Mouse (Mus musculus): Measurements from ENCODE around the gene Tppp.
"Not testable (repeated sequence)": the region's sequence is repeated elsewhere in the genome, so short reads cannot be mapped to it uniquely, and the experiment has no call there.

The Tppp gene

DNA sequence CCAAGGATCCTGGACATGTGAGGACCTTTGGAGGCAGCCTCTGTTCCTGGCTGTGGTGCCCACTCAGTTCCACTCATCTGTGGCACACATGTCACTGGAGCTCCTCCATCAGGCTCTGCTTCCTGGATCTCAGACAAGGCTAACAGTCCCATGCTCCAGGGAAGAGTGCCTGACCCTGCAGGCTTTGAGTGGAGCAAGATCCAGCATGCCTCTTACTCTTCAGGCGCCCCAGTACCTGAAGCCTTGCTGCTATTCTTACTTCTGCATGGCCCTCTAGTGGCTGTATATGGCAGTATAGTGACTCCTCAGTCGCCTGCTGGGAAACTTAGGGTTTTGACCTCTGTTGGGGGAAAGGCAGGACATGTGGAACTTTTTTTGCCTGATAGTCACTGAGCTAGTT is 17.0 kb downstream of the Tppp start:
- DNase-seq = peak; percentile 41 to 57

DNA sequence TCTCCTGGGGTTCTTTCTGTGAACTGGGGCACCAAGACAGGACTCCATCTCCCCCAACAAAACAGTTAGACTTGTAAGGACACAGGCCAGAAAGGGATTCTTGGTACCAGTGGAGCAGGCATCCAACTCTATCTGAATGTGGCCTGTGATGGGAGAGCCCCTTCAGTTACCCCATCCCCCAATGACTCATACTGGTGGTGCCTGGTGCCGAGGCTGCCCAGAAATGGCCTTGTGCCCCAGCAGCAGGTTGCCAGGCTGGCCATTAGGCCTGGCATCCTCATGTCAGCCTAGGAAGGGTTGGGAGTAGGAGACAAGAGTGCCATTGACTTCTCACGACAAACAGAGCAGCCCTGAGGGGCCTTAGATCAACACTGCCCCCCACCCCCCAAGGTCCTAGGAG is 18.9 kb downstream of the Tppp start:
- DNase-seq = no peak

DNA sequence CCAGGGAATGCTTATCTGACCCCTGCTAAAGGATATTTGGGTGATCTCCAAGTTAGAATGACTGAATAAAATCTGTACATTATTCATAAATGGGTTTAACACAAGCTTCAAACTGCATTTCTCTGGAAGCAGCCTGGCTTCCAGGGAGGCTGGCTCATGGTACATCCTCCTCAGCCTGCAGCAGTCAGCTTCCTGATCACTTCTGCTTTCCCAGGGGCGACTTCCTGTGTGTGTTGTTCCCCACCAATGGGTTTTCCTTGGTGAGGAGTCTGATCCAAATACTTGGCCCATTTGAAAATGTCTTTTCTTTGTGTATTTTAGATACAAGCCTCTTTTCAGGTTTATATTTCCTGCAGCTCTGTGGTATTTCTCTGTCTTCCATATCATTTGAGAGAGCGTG is 19.8 kb downstream of the Tppp start:
- DNase-seq = no peak

DNA sequence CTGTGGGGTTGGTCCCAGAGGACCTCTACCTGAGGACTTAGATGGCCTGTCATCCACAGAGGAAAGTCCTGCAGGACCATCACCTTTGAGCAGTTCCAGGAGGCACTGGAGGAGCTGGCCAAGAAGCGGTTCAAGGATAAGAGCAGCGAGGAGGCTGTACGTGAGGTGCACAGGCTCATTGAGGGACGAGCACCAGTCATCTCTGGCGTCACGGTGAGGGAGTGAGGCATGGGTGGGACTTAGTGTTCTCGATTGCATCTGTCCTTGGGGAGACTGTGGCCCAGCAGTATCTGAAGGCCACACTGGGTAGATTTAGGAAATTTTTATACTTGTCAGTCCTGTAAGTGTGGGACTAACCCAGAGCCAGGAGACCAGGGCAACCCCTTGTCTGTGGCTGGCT is 21.5 kb downstream of the Tppp start:
- DNase-seq = no peak

DNA sequence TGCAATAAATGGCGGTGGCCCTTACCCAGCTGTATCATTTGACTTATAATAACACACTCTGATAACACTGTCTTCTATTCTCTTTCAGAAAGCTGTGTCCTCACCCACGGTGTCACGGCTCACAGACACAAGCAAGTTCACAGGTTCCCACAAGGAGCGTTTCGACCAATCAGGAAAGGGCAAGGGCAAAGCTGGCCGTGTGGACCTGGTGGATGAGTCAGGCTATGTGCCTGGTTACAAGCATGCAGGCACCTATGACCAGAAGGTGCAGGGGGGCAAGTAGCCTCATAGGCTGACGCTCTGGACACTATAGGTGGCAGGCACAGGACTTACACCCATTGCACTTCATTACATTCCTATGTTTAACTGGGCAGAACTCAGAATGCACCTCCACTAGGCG is 21.9 kb downstream of the Tppp start:
- DNase-seq = no peak

DNA sequence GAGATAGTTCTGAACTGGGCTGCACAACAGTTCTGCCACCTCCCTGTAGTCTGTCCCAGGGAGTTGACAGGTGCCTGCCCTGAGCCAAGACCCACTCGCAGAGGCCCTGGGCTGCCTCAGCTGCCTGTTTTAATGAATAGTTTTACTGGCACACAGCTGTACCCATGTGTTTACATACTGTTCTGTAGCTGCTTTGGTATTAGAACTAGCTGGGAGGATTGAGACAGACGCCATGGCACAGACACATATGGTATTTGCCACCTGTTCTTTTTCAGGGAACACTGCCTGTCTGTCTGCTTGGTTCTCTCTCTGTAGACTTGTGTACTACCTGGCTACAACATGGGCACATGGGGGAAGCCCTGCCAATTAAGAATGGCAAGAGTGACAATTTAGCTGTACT is 25.5 kb downstream of the Tppp start:
- no peak for DNase-seq

DNA sequence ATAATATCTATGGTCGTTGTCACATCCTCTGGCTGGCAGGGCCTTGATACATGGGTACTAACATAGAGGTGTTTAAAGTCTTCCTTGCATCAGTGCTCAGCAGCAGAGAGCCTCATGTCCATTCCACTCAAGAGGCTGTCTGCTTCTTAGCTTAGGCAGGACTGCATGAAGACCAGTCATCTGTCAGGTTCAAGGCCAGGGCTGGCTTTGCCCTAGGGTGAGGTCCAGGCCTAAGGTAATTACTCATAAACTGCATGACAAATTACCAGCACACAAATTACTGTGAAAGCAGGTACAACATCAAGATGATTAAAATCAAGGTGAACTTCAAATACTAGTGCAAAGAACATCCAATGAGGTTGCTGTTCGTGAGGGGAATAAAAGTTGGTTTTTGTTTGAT is 26.6 kb downstream of the Tppp start:
- DNase-seq = no peak

DNA sequence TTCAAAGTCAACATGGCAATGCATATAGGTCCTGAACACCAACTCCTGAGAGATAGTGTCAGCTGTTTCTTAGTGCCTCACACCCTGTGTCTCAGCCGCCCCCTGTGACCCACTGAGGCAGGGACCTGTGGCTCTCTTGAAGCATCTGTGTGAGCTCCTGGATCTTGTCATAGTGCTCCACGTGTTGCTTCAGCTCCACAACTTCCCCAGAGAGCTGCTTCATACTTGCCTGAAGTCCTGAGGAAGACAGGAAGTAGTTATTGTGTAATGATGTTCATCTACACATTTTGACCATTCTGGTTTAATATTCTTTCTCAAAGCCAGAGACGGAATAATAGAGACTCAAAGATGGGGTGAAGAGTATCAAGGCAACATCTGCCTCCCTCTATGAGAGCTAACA is 30.7 kb downstream of the Tppp start:
- DNase-seq = no peak

DNA sequence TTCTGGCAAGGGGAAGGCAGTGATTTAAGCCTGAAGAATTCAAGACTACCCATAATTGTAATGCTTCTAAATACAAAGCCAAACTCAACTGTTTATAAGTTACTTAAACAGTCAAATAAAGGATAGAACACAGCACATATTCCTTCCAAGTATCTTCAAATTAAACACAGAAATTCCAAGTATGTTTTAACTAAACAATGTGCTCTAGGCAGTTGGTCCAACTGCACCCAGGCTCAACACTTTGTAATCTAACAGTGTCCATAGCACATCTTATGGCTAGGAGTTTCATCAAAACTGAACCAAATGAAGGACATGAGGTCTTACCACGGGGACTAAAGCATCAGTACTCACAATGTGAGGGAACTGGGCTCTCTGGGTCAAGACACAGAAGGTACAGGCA is 47.0 kb downstream of the Tppp start:
- DNase-seq = no peak

DNA sequence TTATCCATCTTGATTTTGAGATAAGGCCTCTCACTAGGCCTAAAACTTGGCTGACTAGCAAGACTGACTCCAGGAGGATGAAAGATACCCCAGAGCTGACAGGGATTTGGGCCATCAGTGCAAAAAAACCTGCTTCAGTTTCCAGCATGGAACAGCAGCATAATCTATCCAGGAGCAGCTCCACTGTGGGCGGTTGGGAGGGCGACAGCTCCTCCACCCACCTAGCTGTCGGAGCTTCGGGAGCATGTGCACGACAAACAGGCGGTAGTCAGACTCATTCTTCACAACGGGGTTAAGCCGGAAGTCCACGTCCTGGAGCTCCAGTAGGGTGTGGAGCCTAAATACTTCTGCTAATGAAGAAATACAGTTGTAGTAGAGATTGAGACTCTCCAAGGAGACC is 48.9 kb downstream of the Tppp start:
- no peak for DNase-seq

DNA sequence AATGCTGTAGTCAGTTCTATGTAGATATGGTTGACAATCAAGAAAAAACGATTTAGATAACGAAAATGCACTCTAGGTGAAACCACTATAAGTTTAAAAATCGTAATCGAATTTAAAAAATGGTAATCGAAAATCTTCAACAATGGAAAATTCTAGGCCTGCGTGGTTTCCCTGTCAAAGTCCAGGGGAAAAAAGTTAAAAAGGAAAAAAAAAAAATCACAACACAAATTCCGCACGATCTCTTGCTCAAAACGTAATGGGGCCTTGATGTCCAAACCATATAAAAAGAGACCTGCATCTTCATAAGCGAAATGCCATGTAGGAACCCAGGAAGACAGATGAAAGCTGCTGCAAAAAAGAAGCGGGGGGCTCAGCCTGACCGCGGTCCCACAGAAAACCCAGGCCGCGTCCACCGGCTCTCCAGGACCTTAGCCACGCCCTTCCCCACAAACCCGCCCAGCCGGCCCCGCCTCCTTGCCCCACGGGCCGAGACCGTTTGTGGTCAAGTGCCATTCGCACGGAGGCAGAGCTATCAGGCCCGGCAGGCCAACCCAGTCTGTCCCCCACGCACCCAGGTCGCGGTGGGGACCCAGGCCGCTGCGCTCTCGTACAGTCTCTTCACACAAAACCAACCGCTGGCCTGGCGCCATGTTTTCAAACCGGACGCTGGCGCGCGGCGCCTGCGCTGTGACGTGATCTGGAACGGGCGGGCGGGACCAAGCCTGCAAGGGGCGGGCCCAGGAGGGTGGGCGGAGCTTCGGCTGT is 52.6 kb downstream of the Tppp start, which contains the start of gene Cep72:
Gene Cep72 (minus strand): TSS at position 687 of the 765 bp plus-strand sequence.
- DNase-seq = peak; percentile 91 to 94

DNA sequence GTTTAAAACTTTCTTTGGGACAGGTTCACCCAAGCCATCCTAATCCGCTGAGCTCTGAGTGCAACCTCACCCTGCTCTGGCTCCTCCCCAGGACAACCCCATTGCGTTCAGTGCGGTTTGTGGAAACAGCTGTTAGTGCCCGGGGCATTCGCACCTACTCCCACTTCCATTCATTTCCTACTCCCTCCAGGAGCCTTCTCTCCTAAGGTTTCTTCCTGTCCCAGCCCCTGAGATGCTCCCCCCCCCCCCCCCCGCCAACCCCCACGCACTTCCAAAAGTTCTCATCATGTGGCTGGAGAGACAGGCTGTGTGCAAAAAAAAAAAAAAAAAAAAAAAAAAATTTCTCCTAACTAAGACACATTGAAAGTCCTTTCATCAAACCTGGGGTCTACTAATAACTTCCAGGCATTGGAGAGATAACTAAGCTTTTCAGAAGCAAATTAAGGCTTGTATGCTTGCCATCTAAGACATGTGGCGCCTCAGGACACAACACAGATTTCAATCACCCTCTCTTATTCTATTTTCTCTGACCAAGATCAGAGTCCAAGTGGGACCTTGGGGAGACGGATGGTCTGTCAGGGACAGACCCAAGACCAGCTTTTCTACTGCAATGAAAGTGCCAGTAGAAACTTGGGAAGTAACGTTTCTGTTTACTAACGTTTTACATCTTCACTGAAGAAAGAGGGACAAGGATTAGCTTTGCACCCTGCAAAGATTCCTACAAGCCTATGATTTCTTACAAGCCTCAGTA is 53.3 kb downstream of the Tppp start:
- DNase-seq = no peak

DNA sequence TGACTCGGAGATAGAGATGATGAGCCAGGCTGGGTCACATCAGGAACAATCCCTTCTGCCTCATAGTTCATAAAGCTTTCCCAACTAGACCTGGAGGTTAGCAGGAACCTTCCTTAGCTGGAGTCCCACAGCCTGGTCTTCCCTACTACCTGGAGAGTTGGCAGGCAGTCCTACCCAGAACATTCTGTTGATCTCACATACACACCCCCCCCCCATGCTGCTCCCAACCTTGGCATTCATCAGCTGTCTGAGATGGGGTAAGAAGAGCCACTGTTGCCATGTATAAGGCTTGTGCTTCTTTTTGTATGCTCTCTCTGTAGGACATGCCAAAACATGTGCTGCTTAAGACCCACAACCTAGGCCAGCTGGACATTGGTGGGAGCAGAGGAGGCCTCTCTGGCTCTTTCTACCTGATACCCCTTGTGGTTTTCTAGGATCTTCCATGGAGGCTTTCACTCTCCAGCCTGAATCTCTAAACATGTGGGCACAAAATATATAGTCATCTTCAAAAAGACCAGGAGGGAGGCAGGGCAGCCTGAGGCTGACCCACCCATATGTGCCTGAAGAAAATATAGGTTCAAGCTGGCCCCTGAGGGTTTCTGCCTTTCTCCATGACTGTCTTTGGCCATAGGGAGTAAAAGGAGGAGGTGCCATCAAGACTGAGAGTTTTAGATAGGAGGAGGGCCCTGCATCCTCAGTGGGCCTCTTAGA is 54.3 kb downstream of the Tppp start:
- DNase-seq = no peak

DNA sequence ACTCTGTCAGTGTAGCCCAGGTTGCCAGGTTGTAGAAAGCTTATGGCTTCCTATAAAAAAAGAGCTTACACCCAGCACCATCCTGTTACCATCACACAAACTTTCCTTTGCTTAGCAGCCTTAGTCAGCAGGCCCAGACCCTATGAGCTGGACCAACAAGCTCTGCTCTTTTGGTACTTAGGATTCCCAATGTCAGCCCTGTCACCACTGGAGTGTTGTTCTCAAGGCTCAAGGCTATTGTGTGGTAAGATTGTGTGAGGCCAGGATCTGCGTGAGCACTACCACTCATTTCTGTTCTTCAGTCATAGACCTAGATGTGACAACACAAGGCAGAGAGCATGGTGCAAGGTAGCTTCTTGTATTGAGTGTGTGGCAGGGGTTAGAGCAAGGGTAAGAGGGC is 57.4 kb downstream of the Tppp start:
- no peak for DNase-seq

DNA sequence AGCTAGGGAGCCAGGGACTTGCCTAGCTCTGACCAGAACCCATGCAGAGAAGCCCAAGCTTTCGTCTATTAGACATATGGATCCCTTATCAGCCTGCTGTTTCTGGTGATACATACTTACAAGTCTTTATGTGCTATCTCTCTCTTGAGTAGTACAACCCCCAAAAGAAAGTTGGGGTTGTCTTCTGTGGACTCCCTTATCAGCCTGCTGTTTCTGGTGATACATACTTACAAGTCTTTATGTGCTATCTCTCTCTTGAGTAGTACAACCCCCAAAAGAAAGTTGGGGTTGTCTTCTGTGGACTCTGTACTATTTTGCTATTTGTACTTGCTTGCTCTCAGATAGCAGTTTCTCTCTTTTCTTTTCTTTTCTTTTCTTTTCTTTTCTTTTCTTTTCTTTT is 62.0 kb downstream of the Tppp start:
- not testable (repeated sequence) for DNase-seq

DNA sequence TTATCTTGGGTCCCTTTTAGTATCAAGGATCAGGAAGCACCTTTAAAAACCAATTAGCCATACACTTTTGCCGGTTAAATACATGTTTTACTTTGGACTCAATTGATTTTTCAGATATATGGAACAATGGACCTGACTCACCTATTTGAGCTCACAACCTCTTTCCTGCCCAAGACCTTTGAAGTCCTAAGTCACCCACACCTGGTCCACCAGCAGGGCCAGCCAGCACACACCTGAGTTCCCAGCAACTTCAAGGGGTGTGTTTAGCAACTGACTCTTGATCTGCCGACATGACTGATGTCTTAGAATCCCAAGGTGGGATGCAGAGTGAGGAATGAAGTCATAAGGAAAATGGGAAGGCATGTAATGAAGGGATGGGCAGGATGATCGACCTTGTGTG is 62.5 kb downstream of the Tppp start:
- no peak for DNase-seq

DNA sequence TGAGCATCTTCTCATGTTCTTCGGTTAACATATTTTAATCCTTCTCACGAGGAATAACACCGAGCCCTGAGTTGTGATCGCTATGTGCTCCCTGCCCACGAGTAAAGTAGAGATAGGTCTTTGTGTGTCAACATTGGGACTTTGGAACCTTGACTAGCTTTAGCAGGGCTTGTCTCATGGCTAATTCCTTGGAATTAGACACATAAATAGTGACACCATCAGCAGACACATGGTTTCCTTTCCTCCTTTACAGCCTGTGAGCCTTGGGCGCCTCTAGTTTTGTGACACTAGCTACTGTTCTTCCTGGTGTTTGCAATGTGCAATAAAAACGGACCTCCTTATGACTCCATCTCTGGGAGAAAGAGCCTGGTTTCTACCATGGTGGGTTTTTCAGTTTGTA is 64.2 kb downstream of the Tppp start:
- no peak for DNase-seq
